Mouse (Mus musculus): Measurements from ENCODE around the gene Tmc6. TPM values are rescaled to one million over a fixed set of nuclear protein-coding genes. Genes with fewer than 3 reads are reported as not detected.
"Not testable (repeated sequence)": the region's sequence is repeated elsewhere in the genome, so short reads cannot be mapped to it uniquely, and the experiment has no call there.

The Tmc6 gene
- polyA plus RNA-seq, 1 experiment from 2014 or later, result 53.0 TPM

- H3K9ac ChIP-seq, result peak overlapping the region; percentile 19; the same call in 1 of the 2 replicates
- 74% methylated on average over 4 of the region's 4 CpGs for WGBS (ENCODE audit: insufficient replicate concordance)
These were observed 12.1 kb upstream of the Tmc6 start for GRCm38 (mm10) chr11:117794035-117794551.

DNA sequence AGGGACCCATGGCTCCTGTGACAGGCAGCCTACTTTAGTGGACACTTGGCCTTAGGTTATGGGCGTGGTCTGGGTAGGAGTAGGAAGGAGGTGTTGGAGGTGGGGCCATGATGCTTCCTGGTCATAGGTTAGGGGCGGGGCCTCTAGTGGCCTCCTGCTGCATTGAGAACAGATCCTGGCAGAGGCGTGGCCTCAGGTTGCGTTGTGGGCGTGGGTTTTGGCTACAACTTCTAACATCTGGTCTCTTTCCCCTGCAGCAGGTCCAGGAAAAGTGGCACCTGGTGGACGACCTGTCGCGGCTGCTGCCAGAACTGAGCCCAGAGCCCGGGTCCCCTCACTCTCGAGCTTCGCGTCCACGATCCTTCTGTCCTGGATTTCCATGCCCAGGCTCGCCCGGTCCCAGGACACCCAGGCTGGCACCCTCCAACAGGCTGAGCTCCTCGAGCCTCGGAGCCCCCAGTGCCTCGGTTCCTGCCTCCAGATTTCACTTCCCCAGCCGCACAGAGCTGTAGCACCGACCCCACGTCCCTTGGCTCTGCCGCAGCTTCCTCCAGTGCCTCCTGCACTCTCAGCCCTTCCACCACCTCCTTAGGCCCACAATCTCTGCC lies 10.4 kb upstream of the Tmc6 start:
- WGBS (ENCODE audit: insufficient replicate concordance), result 8% methylated on average over 22 of the region's 22 CpGs
- Histone ChIP-seq H3K27ac (peak overlapping the region; percentile 91), H3K9me3 (replicated peaks) (no peaks in the 10 kb centered on the region), H3K4me2 (peak overlapping the region; percentile 77), H3K27me3 (no peaks in the 10 kb centered on the region), H3K9ac (peak overlapping the region; percentile 73), H3K4me1 (replicated peaks) (peaks cover 77% of the 10 kb centered on the region), H3K4me3 (replicated peaks) (peak overlapping the region; percentile 52), H3K36me3 (peaks cover 33% of the 10 kb centered on the region)
- peak; percentile 77 for ATAC-seq (ENCODE audit: low read depth)
- DNase-seq, result peak; percentile 92

More at GRCm38 (mm10) chr11:117794035-117794551, 12.1 kb upstream of the Tmc6 start:
- Histone ChIP-seq H3K27ac (peak overlapping the region; percentile 81), H3K4me2 (no peak overlapping the region), H3K9me3 (replicated peaks) (no peaks in the 10 kb centered on the region), H3K4me3 (replicated peaks) (no peak overlapping the region), H3K4me1 (replicated peaks) (peaks cover 92% of the 10 kb centered on the region), H3K27me3 (no peaks in the 10 kb centered on the region), H3K36me3 (peaks cover 17% of the 10 kb centered on the region)
- no peak for DNase-seq
- no peak for ATAC-seq (ENCODE audit: low read depth)

GRCm38 (mm10) chr11:117791441-117791761 lies 9.4 kb upstream of the Tmc6 start:
- whole genome bisulfite sequencing (ENCODE audit: insufficient replicate concordance), result 79% methylated on average over 9 of the region's 9 CpGs
- H3K4me1 ChIP-seq (replicated peaks), result peaks cover 70% of the 10 kb centered on the region
- ATAC-seq (ENCODE audit: low read depth) (no peak), DNase-seq (no peak)
- H3K9ac ChIP-seq, result peak overlapping the region; percentile 68
- H3K27ac ChIP-seq, result peak overlapping the region; percentile 91
- H3K4me2 ChIP-seq, result peak overlapping the region; percentile 77
- H3K27me3 ChIP-seq, result no peaks in the 10 kb centered on the region
- H3K9me3 ChIP-seq (replicated peaks), result no peaks in the 10 kb centered on the region
- peaks cover 42% of the 10 kb centered on the region for H3K36me3 ChIP-seq
- H3K4me3 ChIP-seq (replicated peaks), result no peak overlapping the region

- DNase-seq, result peak; percentile 45
- H3K27ac ChIP-seq, result peak overlapping the region; percentile 91
These were observed 8.9 kb upstream of the Tmc6 start for GRCm38 (mm10) chr11:117790703-117791440.

GRCm38 (mm10) chr11:117790286-117790685 lies 8.3 kb upstream of the Tmc6 start:
- ATAC-seq (ENCODE audit: low read depth) (peak; percentile 59), DNase-seq (peak; percentile 74)
- H3K36me3 ChIP-seq, result peaks cover 54% of the 10 kb centered on the region

More at GRCm38 (mm10) chr11:117790703-117791440, 8.9 kb upstream of the Tmc6 start:
- Histone ChIP-seq H3K27me3 (no peaks in the 10 kb centered on the region), H3K36me3 (peaks cover 48% of the 10 kb centered on the region), H3K4me2 (peak overlapping the region; percentile 77), H3K4me1 (replicated peaks) (peaks cover 70% of the 10 kb centered on the region), H3K4me3 (replicated peaks) (peak overlapping the region; percentile 46), H3K9me3 (replicated peaks) (no peaks in the 10 kb centered on the region), H3K9ac (peak overlapping the region; percentile 68)
- peak; percentile 76 for ATAC-seq (ENCODE audit: low read depth)
- 33% methylated on average over 23 of the region's 23 CpGs for WGBS (ENCODE audit: insufficient replicate concordance)

GRCm38 (mm10) chr11:117788481-117788880 lies 6.5 kb upstream of the Tmc6 start:
- peaks cover 70% of the 10 kb centered on the region for H3K36me3 ChIP-seq
- 83% methylated on average over 7 of the region's 7 CpGs for WGBS (ENCODE audit: insufficient replicate concordance)

More at GRCm38 (mm10) chr11:117790286-117790685, 8.3 kb upstream of the Tmc6 start:
- H3K4me1 ChIP-seq (replicated peaks), result peaks cover 70% of the 10 kb centered on the region
- peak overlapping the region; percentile 77 for H3K4me2 ChIP-seq
- peak overlapping the region; percentile 68 for H3K9ac ChIP-seq
- 5% methylated on average over 14 of the region's 14 CpGs for WGBS (ENCODE audit: insufficient replicate concordance)
- H3K27ac ChIP-seq, result peak overlapping the region; percentile 91
- H3K27me3 ChIP-seq, result no peaks in the 10 kb centered on the region
- H3K4me3 ChIP-seq (replicated peaks), result peak overlapping the region; percentile 46
- H3K9me3 ChIP-seq (replicated peaks), result no peaks in the 10 kb centered on the region

GRCm38 (mm10) chr11:117786294-117786693 lies 4.3 kb upstream of the Tmc6 start:
- ATAC-seq (ENCODE audit: low read depth) (no peak), DNase-seq (peak; percentile 53)
- Histone ChIP-seq H3K4me2 (peak overlapping the region; percentile 98), H3K4me3 (replicated peaks) (peak overlapping the region; percentile 13; the same call in 1 of the 2 replicates), H3K9me3 (replicated peaks) (no peaks in the 10 kb centered on the region), H3K4me1 (replicated peaks) (peaks cover 69% of the 10 kb centered on the region), H3K27me3 (no peaks in the 10 kb centered on the region), H3K36me3 (peaks cover 58% of the 10 kb centered on the region), H3K27ac (peak overlapping the region; percentile 100), H3K9ac (peak overlapping the region; percentile 97; the same call in 1 of the 2 replicates)
- WGBS (ENCODE audit: insufficient replicate concordance), result 21% methylated on average over 10 of the region's 10 CpGs

More at GRCm38 (mm10) chr11:117788481-117788880, 6.5 kb upstream of the Tmc6 start:
- not testable (repeated sequence) for H3K4me3 ChIP-seq (replicated peaks); H3K4me2 ChIP-seq; ATAC-seq (ENCODE audit: low read depth); H3K27me3 ChIP-seq; H3K27ac ChIP-seq; H3K9me3 ChIP-seq (replicated peaks); H3K9ac ChIP-seq; DNase-seq
- peaks cover 72% of the 10 kb centered on the region for H3K4me1 ChIP-seq (replicated peaks)

GRCm38 (mm10) chr11:117783683-117784309 lies 1.8 kb upstream of the Tmc6 start:
- peaks cover 61% of the 10 kb centered on the region for H3K4me1 ChIP-seq (replicated peaks)
- DNase-seq (peak; percentile 73), ATAC-seq (ENCODE audit: low read depth) (peak; percentile 19)
- WGBS (ENCODE audit: insufficient replicate concordance), result 37% methylated on average over 10 of the region's 10 CpGs
- H3K9ac ChIP-seq, result peak overlapping the region; percentile 97
- peak overlapping the region; percentile 100 for H3K27ac ChIP-seq
- H3K4me2 ChIP-seq, result peak overlapping the region; percentile 98
- H3K27me3 ChIP-seq, result no peaks in the 10 kb centered on the region
- H3K9me3 ChIP-seq (replicated peaks), result no peaks in the 10 kb centered on the region
- H3K36me3 ChIP-seq, result peaks cover 50% of the 10 kb centered on the region
- peak overlapping the region; percentile 96 for H3K4me3 ChIP-seq (replicated peaks)

- Histone ChIP-seq H3K27ac (peak overlapping the region; percentile 100), H3K4me1 (replicated peaks) (peaks cover 68% of the 10 kb centered on the region), H3K36me3 (peaks cover 52% of the 10 kb centered on the region), H3K27me3 (no peaks in the 10 kb centered on the region), H3K4me3 (replicated peaks) (peak overlapping the region; percentile 96), H3K9me3 (replicated peaks) (no peaks in the 10 kb centered on the region), H3K9ac (peak overlapping the region; percentile 97), H3K4me2 (peak overlapping the region; percentile 98)
- no peak for ATAC-seq (ENCODE audit: low read depth)
- under 1% methylated on average over 31 of the region's 31 CpGs for WGBS (ENCODE audit: insufficient replicate concordance)
- peak; percentile 71 for DNase-seq
These were observed 1.1 kb upstream of the Tmc6 start for GRCm38 (mm10) chr11:117783089-117783488.

DNA sequence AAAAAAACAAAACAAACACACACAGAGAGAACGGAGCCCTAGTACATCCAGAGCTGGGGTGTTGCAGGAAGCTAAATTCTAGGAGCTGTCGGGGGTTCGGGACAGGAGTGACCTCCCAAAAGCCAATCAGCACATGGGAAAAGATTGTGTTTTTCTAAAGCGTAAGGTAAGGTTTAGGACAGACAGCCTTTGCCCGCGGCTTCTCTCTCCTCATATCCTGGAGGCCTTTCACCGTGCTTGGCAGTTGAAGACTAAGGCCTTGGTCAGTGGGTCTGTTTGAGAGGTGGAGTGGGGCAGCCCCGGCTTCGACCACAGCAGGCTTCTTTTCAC lies 672 bp upstream of the Tmc6 start:
- Histone ChIP-seq H3K4me3 (replicated peaks) (peak overlapping the region; percentile 96), H3K9me3 (replicated peaks) (no peaks in the 10 kb centered on the region), H3K4me1 (replicated peaks) (peaks cover 72% of the 10 kb centered on the region), H3K36me3 (peaks cover 52% of the 10 kb centered on the region), H3K27me3 (no peaks in the 10 kb centered on the region), H3K4me2 (peak overlapping the region; percentile 98), H3K27ac (peak overlapping the region; percentile 100), H3K9ac (peak overlapping the region; percentile 97)
- DNase-seq, result no peak
- no peak for ATAC-seq (ENCODE audit: low read depth)
- 6% methylated on average over 9 of the region's 9 CpGs for WGBS (ENCODE audit: insufficient replicate concordance)

- ATAC-seq (ENCODE audit: low read depth) (peak; percentile 7), DNase-seq (peak; percentile 34)
- Histone ChIP-seq H3K27ac (peak overlapping the region; percentile 100), H3K36me3 (peaks cover 52% of the 10 kb centered on the region), H3K27me3 (no peaks in the 10 kb centered on the region), H3K4me3 (replicated peaks) (peak overlapping the region; percentile 96), H3K4me1 (replicated peaks) (peaks cover 81% of the 10 kb centered on the region), H3K4me2 (peak overlapping the region; percentile 98), H3K9ac (peak overlapping the region; percentile 97), H3K9me3 (replicated peaks) (no peaks in the 10 kb centered on the region)
- WGBS (ENCODE audit: insufficient replicate concordance), result 4% methylated on average over 18 of the region's 18 CpGs
These were observed 688 bp downstream of the Tmc6 start for GRCm38 (mm10) chr11:117781199-117781821.
